Mouse (Mus musculus): ENCODE results near the gene Dhx33.
A peak's percentile ranks its signal among the peaks of the same experiment; 100 is the strongest.

The Dhx33 gene

DNA sequence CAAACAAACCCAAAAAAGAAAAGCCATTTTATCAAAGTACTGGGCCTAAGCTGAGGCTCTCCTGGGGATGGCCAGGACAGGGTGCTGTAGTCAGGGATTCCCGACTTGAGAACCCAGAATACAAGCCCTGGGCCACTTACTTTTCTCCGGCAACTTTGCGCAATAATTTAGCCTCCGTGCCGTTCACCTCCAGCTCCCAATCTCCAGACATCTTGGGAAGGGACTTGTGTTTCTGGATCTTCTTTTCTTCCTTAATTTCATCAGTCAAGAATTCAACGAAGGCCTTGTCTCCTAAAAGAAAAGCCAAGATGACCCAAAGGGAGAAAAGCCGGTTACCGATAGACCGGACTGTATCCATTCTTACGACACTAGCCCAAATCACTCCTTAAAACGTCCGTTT is 22.2 kb downstream of the Dhx33 start:
- no peak for DNase-seq (ENCODE audit: low spot score in 2 of 2)

DNA sequence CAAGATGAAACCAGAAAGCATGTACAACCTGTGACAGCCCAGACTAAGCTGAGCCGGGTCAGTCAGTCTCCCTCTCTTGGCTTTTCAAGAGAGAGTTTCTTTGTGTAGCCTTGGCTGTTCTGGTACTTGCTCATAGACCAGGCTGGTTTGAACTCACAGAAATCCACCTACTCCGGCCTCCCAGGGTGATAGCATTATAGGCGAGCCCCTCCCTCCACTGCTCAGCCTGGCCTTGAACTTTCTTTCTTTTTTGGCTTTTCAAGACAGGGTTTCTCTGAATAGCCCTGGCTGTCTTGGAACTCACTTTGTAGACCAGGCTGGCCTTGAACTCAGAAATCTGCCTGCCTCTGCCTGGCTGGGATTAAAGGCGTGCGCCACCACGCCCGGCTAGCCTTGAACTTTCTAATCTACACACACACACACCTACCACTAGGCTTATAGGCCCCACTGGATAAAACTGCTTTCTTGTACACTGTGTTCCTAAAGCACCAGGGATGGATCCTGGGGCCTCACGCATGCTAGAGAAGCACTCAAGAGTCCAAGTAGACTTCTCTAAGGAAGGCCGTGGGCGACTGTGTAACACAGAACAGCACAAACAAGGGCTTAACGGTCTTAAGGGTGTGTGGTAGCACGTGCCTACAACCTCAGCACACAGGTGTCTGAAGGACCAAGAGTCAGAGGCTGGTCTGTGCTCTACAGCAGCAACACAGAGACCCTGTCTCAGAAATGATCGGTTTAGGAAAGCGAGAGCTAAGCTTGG is 23.3 kb downstream of the Dhx33 start:
- no peak for DNase-seq (ENCODE audit: low spot score in 2 of 2)

GRCm38 (mm10) chr11:70980232-70980631 is 24.0 kb downstream of the Dhx33 start:
- no peak for DNase-seq (ENCODE audit: low spot score in 2 of 2)

GRCm38 (mm10) chr11:70977293-70977692 is 26.9 kb downstream of the Dhx33 start:
- DNase-seq (ENCODE audit: low spot score in 2 of 2) = no peak

GRCm38 (mm10) chr11:70975193-70975592 is 29.0 kb downstream of the Dhx33 start:
- no peak for DNase-seq (ENCODE audit: low spot score in 2 of 2)

DNA sequence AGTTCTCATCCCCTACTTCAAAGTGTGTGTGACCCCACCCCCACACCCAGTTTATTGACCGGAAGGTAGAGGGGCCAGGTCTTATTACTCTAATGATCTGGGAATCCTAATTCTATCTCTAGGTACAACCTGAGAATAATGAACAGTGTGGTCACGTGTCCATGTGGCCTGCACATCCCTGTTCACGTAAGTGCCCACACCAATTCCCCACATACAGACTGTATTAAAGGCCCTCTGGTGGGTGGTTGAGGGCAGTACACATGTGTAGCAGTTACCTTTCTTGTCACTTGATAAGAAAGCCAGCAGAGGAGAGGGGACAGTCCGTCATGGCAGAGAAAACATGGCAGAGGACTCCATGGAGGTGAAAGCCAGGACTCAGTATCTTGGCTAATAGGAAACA is 30.3 kb downstream of the Dhx33 start:
- DNase-seq (ENCODE audit: low spot score in 2 of 2) = peak in 1 of 2 experiments; percentile 9

DNA sequence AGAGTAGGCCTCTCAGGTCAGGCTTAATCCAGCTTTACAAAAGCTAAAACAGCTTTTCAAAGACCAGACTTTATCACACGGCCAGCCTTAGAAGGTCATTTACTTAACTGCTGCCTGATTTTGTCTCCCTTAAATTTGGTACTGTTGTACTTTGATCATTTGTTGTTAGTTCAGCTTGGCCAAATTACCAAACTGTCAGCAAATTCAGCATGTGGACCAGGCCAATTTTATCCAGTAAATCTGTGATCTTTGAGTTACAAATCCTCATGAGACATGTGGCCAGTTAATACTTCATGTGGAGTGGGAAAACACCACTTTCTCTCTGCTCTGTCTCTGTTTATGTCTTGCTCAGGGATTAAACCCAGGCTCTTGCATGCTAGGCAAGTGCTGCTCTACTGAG is 31.7 kb downstream of the Dhx33 start:
- no peak for DNase-seq (ENCODE audit: low spot score in 2 of 2)

- DNase-seq (ENCODE audit: low spot score in 2 of 2) = peak in 1 of 2 experiments; percentile 21
These were observed 33.4 kb downstream of the Dhx33 start for GRCm38 (mm10) chr11:70970560-70971540.

GRCm38 (mm10) chr11:70969821-70970559 is 34.2 kb downstream of the Dhx33 start, which contains the start of the genes Nup88 and Rpain:
TSS of gene Nup88 (minus strand) at chr11:70969973.
TSS of gene Rpain (plus strand) at chr11:70970213.
- peak; percentile 87 to 90 for DNase-seq (ENCODE audit: low spot score in 2 of 2)

- DNase-seq (ENCODE audit: low spot score in 2 of 2) = no peak
These were observed 34.9 kb downstream of the Dhx33 start for GRCm38 (mm10) chr11:70969271-70969794.

GRCm38 (mm10) chr11:70964222-70964907 is 39.9 kb downstream of the Dhx33 start:
- DNase-seq (ENCODE audit: low spot score in 2 of 2) = no peak

GRCm38 (mm10) chr11:70960786-70961554 is 43.3 kb downstream of the Dhx33 start:
- DNase-seq (ENCODE audit: low spot score in 2 of 2) = no peak

GRCm38 (mm10) chr11:70954711-70955110 is 49.5 kb downstream of the Dhx33 start:
- no peak for DNase-seq (ENCODE audit: low spot score in 2 of 2)

DNA sequence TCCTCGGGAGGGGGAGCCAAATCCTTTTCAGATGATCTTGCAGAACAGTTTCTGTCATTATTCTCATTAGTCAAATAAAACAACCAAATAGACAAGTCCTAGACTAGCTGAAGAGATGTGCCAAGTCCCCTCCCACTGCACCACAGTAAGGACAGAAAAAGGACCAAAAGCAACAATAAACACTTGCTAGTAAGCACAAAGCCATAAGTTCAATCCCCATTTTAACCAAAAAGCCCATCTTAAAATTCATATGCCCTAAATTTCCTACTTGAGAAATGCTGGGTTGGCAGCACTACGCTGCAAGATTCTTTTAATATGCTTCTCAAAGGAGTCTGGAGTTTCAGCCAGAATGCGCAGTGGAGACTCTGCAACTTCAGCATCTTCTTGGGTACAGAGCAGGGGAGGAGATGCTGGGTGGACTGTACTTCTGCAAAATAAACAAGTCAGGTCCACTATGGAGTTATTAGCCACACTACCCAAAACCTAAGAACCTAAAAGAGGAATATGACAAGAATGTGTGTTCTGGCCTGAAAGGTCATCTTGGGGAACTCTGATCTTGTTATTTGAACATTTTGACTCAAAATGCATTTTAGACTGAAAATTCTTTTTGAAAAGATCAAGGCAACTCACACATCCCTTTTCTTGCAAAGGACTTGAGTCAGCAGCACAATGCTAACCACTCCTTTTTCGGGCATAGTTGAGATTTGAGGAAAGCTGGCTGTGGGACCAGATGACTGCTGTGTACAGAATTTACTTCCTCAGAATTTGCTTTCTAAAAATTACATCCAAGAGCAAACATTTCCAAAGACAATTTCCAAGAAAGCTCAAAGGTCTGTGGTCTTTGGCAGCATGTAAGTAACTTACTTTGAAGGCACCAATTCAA is 59.1 kb downstream of the Dhx33 start:
- no peak for DNase-seq (ENCODE audit: low spot score in 2 of 2)

DNA sequence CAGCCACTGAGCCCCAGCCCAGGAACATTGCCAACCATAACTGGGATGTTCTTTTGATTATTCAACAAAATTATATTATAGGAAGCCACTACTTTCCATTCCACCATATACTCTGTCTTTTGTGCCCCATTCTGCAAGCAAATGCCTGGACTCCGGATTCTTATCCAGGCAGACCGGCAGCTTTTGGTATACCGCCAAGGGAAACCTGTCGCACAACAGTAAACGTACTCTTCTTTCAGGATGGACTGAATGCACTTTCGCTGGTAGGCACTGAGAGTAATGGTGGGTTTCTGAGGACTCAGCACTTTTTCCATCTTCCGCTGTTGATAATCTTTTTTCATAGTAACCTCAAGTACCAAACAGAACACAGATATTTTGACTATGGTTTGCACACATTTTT is 60.6 kb downstream of the Dhx33 start:
- no peak for DNase-seq (ENCODE audit: low spot score in 2 of 2)

DNA sequence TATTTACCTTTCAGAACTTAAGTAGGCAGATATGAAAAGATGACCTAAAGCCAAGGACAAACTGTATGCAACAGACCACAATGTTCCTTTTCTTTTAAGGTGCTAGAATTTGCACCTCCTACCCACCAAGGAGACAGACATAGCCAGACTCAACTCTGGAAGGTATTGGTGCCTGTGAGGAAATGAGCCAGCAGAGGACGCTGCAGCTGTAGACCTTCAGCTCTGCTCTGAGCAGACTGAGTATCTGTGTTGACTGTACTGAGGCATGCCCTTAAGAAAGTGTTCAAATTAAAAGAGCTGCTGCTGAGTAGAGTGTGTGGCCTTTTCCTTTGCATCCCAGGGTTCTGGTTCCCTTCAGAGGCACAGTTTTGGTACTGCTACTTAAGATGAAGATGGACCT is 61.6 kb downstream of the Dhx33 start:
- no peak for DNase-seq (ENCODE audit: low spot score in 2 of 2)

DNA sequence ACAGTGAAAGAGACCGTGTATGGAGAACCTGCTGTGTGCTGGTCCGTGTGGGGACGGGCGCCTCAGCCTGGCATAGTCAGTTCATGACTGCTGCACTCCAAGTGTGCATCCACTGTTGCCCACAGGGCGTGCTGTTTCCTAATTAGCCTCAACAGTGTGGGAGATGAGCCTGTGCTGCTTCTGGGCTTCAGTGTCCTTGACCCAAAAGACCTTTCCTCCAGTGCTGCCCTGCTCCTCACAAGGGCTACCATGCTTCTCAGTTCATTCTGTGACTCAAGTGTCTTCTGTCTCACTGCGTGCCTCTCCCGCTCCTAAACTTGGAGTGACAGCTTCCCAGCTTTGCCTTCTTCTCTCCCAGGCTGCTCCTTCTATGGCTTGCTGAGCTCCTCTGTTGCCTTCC is 68.9 kb downstream of the Dhx33 start:
- DNase-seq (ENCODE audit: low spot score in 2 of 2) = no peak

All from natural killer cell, adult 2 months (primary cell).